Mouse (Mus musculus): ENCODE measurements at regions not wholly inside any gene's neighbourhood (a gene's known extent, or its start where the extent isn't known, plus 50 kb on each side); places are given as distances from the start of the nearest gene placed in this dataset.

GRCm38 (mm10) chr5:29029957-29030356 is 165.8 kb upstream of the Rnf32 start:
- TF ChIP-seq CTCF (IDR thresholded peaks at IDR 0.05; ENCODE audit: extremely low read depth, insufficient read depth, low read length) = no peak
- TF ChIP-seq POLR2A (IDR thresholded peaks at IDR 0.05; ENCODE audit: extremely low read depth, insufficient read depth, low read length) = no peak
